Mouse (Mus musculus): ENCODE measurements around the gene Secisbp2. TPM values are rescaled to one million over a fixed set of nuclear protein-coding genes. Genes with fewer than 3 reads are reported as not detected.

Gene Secisbp2
- polyA plus RNA-seq (2014; fragmentation: Illumina TruSeq; extraction: RNeasy Lipid Tissue Mini Kit (QIAGEN cat#74804); ENCODE audit: low read depth, low replicate concordance): 18.9 TPM

DNA sequence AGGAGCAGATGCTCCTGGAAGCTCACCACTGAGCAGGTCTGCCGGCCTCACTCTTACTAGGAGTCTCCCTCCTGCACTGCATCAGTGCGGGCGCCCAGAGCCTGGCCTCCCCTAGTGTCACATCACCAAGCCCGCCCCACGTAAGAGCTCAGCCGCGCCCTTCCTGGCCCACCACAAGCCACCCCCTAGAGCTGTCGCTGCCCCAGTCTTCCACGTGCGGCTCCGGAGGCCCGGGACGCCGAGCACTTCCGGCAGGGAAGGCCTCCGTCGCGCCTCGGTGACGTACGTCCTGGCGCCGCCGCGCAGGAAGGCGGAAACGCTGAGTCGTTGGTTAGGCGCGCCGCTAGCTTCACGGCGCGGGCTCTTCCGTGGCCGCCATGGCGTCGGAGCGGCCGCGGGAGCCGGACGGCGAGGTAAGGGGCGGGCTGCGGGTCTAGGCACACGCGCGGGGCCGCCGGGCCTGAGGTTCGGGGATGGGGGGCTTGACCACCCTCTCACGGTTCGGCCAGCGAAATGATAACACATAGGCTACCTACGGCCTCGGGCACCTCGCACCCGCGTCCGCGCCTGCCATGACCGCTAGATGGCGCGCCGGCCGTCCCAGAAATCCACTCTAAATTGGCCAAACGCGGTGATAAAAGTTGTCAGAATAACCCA lies at the start of gene Secisbp2:
Gene Secisbp2 (plus strand): TSS at position 290 of the 657 bp plus-strand sequence.

GRCm38 (mm10) chr13:51644829-51645789 lies 6.4 kb upstream of the Secisbp2 start, which contains the start of gene Cks2:
TSS of gene Cks2 (plus strand) at chr13:51645232.

Other genes with a start within 250 kb of the Secisbp2 start
- gene S1pr3, start 243.1 kb upstream of the Secisbp2 start, polyA plus RNA-seq (2014; fragmentation: Illumina TruSeq; extraction: RNeasy Lipid Tissue Mini Kit (QIAGEN cat#74804); ENCODE audit: low read depth, low replicate concordance): 12.4 TPM
- gene Shc3, start 82.3 kb upstream of the Secisbp2 start, polyA plus RNA-seq (2014; fragmentation: Illumina TruSeq; extraction: RNeasy Lipid Tissue Mini Kit (QIAGEN cat#74804); ENCODE audit: low read depth, low replicate concordance): 0.29 TPM
- 1.8 TPM for gene Cks2, start 6.5 kb upstream of the Secisbp2 start, polyA plus RNA-seq (2014; fragmentation: Illumina TruSeq; extraction: RNeasy Lipid Tissue Mini Kit (QIAGEN cat#74804); ENCODE audit: low read depth, low replicate concordance)
- gene Sema4d, start 142.1 kb downstream of the Secisbp2 start, polyA plus RNA-seq (2014; fragmentation: Illumina TruSeq; extraction: RNeasy Lipid Tissue Mini Kit (QIAGEN cat#74804); ENCODE audit: low read depth, low replicate concordance): 39.1 TPM
- 22.7 TPM for gene Gadd45g, start 195.0 kb downstream of the Secisbp2 start, polyA plus RNA-seq (2014; fragmentation: Illumina TruSeq; extraction: RNeasy Lipid Tissue Mini Kit (QIAGEN cat#74804); ENCODE audit: low read depth, low replicate concordance)

Measured in heart, adult 10 weeks (tissue).